ENCODE assay signal across 19 mouse cellular contexts in genomic region chr7:131337502-131338068, GRCm38 (mm10). TPM values are rescaled to one million over a fixed set of nuclear protein-coding genes. Genes with fewer than 3 reads are reported as not detected.
DNase-seq lines count a peak whose midpoint lies in the region; ATAC-seq lines count a peak whose summit lies in the region.
"Had no signal": no experiment of that assay in that cellular context is flagged by ENCODE, and none has a peak within 500 bp of the region (broad histone marks: within the 10 kb centered on the region; RNA-seq: fewer than 3 reads in every experiment).

No protein-coding gene starts in this region.

- H3K9ac ChIP-seq in forebrain, embryonic 15.5 days (replicated peaks) = no peak overlapping the region
- no peak overlapping the region for H3K9ac ChIP-seq in forebrain, embryonic 16.5 days (replicated peaks; ENCODE audit: low read depth, low read length)
- no peak overlapping the region for H3K9ac ChIP-seq in midbrain, embryonic 11.5 days (ENCODE audit: low read length)
- no peak overlapping the region for H3K9ac ChIP-seq in midbrain, embryonic 15.5 days
- H3K9ac ChIP-seq in hindbrain, embryonic 13.5 days = no peak overlapping the region

- WGBS in forebrain, embryonic 15.5 days = 19% methylated on average over 8 of the region's 8 CpGs
- WGBS in forebrain, embryonic 16.5 days = 21% methylated on average over 8 of the region's 8 CpGs
- WGBS in midbrain, embryonic 11.5 days = 55% methylated on average over 8 of the region's 8 CpGs
- 33% methylated on average over 8 of the region's 8 CpGs for WGBS in midbrain, embryonic 15.5 days
- WGBS in hindbrain, embryonic 13.5 days = 39% methylated on average over 8 of the region's 8 CpGs

- no peak overlapping the region for H3K4me3 ChIP-seq in forebrain, embryonic 15.5 days
- no peak overlapping the region for H3K4me3 ChIP-seq in forebrain, embryonic 16.5 days (replicated peaks; ENCODE audit: low read length)
- H3K4me3 ChIP-seq in midbrain, embryonic 11.5 days (ENCODE audit: low read depth, low read length) = no peak overlapping the region
- H3K4me3 ChIP-seq in midbrain, embryonic 15.5 days = no peak overlapping the region
- H3K4me3 ChIP-seq in hindbrain, embryonic 13.5 days = no peak overlapping the region
- H3K4me3 ChIP-seq: layer of hippocampus, adult 2 months; limb, embryonic 10.5 days had no signal

- H3K4me1 ChIP-seq in forebrain, embryonic 15.5 days = peaks cover 6% of the 10 kb centered on the region
- no peaks in the 10 kb centered on the region; the same call in 1 of the 2 replicates for H3K4me1 ChIP-seq in forebrain, embryonic 16.5 days (replicated peaks; ENCODE audit: control insufficient read depth, insufficient read depth, low read length)
- no peaks in the 10 kb centered on the region for H3K4me1 ChIP-seq in midbrain, embryonic 11.5 days (ENCODE audit: control insufficient read depth, insufficient read depth, low read length)
- no peaks in the 10 kb centered on the region for H3K4me1 ChIP-seq in midbrain, embryonic 15.5 days
- H3K4me1 ChIP-seq in hindbrain, embryonic 13.5 days (replicated peaks) = peaks cover 3% of the 10 kb centered on the region; the same call in 1 of the 2 replicates
- H3K4me1 ChIP-seq: limb, embryonic 10.5 days had no signal

- peaks cover 20% of the 10 kb centered on the region for H3K36me3 ChIP-seq in forebrain, embryonic 15.5 days
- H3K36me3 ChIP-seq in forebrain, embryonic 16.5 days (ENCODE audit: control insufficient read depth, insufficient read depth) = 0 out of 2 replicates have a peak, but pooled peaks cover 3% of the 10 kb centered on the region
- H3K36me3 ChIP-seq in midbrain, embryonic 11.5 days (ENCODE audit: control insufficient read depth, insufficient read depth, low read length) = peaks cover 3% of the 10 kb centered on the region
- 0 out of 2 replicates have a peak, but pooled peaks cover 5% of the 10 kb centered on the region for H3K36me3 ChIP-seq in midbrain, embryonic 15.5 days (replicated peaks)
- H3K36me3 ChIP-seq in hindbrain, embryonic 13.5 days = peaks cover 24% of the 10 kb centered on the region

- no peaks in the 10 kb centered on the region for H3K27me3 ChIP-seq in forebrain, embryonic 15.5 days
- no peaks in the 10 kb centered on the region for H3K27me3 ChIP-seq in forebrain, embryonic 16.5 days (replicated peaks; ENCODE audit: control insufficient read depth, insufficient read depth, low read length)
- no peaks in the 10 kb centered on the region for H3K27me3 ChIP-seq in midbrain, embryonic 11.5 days (ENCODE audit: control insufficient read depth, insufficient read depth, low read length)
- no peaks in the 10 kb centered on the region for H3K27me3 ChIP-seq in midbrain, embryonic 15.5 days (replicated peaks)
- no peaks in the 10 kb centered on the region for H3K27me3 ChIP-seq in hindbrain, embryonic 13.5 days
- H3K27me3 ChIP-seq: Patski had no signal

- no peak overlapping the region for H3K4me2 ChIP-seq in forebrain, embryonic 15.5 days (replicated peaks)
- H3K4me2 ChIP-seq in forebrain, embryonic 16.5 days (ENCODE audit: low read length) = no peak overlapping the region
- no peak overlapping the region for H3K4me2 ChIP-seq in midbrain, embryonic 11.5 days
- no peak overlapping the region for H3K4me2 ChIP-seq in midbrain, embryonic 15.5 days
- no peak overlapping the region for H3K4me2 ChIP-seq in hindbrain, embryonic 13.5 days
- H3K4me2 ChIP-seq: liver, embryonic 11.5 days had no signal

- H3K27ac ChIP-seq in forebrain, embryonic 15.5 days (replicated peaks) = 0 out of 2 replicates have a peak overlapping the region, but pooled peaks have one; percentile 27
- no peak overlapping the region for H3K27ac ChIP-seq in forebrain, embryonic 16.5 days (ENCODE audit: low read length)
- H3K27ac ChIP-seq in midbrain, embryonic 11.5 days (ENCODE audit: low read depth, low read length) = no peak overlapping the region
- no peak overlapping the region for H3K27ac ChIP-seq in midbrain, embryonic 15.5 days
- H3K27ac ChIP-seq in hindbrain, embryonic 13.5 days = peak overlapping the region; percentile 30; the same call in 1 of the 2 replicates
- H3K27ac ChIP-seq: layer of hippocampus, adult 2 months; limb, embryonic 10.5 days had no signal

- H3K9me3 ChIP-seq in forebrain, embryonic 15.5 days = no peaks in the 10 kb centered on the region
- no peaks in the 10 kb centered on the region for H3K9me3 ChIP-seq in forebrain, embryonic 16.5 days (ENCODE audit: control insufficient read depth, low read length)
- H3K9me3 ChIP-seq in midbrain, embryonic 11.5 days (ENCODE audit: control insufficient read depth, low read length) = no peaks in the 10 kb centered on the region
- H3K9me3 ChIP-seq in midbrain, embryonic 15.5 days = no peaks in the 10 kb centered on the region
- no peaks in the 10 kb centered on the region for H3K9me3 ChIP-seq in hindbrain, embryonic 13.5 days
- H3K9me3 ChIP-seq: limb, embryonic 10.5 days had no signal

- no peak for ATAC-seq in forebrain, embryonic 15.5 days (replicated peaks)
- ATAC-seq in forebrain, embryonic 16.5 days = no peak
- peak; percentile 69 for ATAC-seq in midbrain, embryonic 11.5 days (ENCODE audit: low FRiP score)
- ATAC-seq in midbrain, embryonic 15.5 days (replicated peaks) = no peak
- ATAC-seq in hindbrain, embryonic 13.5 days (ENCODE audit: low FRiP score) = 0 out of 2 replicates have a peak, but pooled peaks have one; percentile 32
- no peak for ATAC-seq in cerebellum, adult (ENCODE audit: insufficient number of reproducible peaks, low FRiP score, low TSS enrichment)
- ATAC-seq: Patski had no signal

- DNase-seq in midbrain, embryonic 11.5 days (ENCODE audit: low spot score, missing footprints) = peak; percentile 83
- no peak for DNase-seq in thymus, postnatal 10 days (ENCODE audit: low spot score in 2 of 2)
- DNase-seq: adrenal gland, postnatal 36 days; B cell, adult 2 months; cerebellum, adult 9-11 months; gastrocnemius, postnatal 10 days; kidney, adult 18-20 months; kidney, postnatal 10 days; lung, postnatal 14 days had no signal

RNA-seq across cellular contexts. Expression of gene Fam24a, which starts 3.9 kb away (rescaled TPM):
- not detected in 2 replicates for polyA plus RNA-seq in forebrain, embryonic 15.5 days (2015; fragmentation: Nextera tagmentation; extraction: Ambion mirVana)
- polyA plus RNA-seq in forebrain, embryonic 16.5 days (2015; fragmentation: Nextera tagmentation; extraction: Ambion mirVana) = not detected in 2 replicates
- polyA plus RNA-seq in midbrain, embryonic 11.5 days (2014; fragmentation: Nextera tagmentation; extraction: Ambion mirVana) = 0.29 TPM in 1 of 2 replicates, not detected in the other
- polyA plus RNA-seq in midbrain, embryonic 15.5 days (2015; fragmentation: Nextera tagmentation; extraction: Ambion mirVana) = not detected in 2 replicates
- polyA plus RNA-seq in hindbrain, embryonic 13.5 days (2015; fragmentation: Nextera tagmentation; extraction: Ambion mirVana) = not detected in 2 replicates
- polyA plus RNA-seq: heart, embryonic 16.5 days; limb, embryonic 10.5 days; liver, embryonic 11.5 days; Patski had no signal

RNA-seq across cellular contexts. Expression of gene Fam24b, which starts 8.3 kb away (rescaled TPM):
- not detected in 2 replicates for polyA plus RNA-seq in forebrain, embryonic 15.5 days (2015; fragmentation: Nextera tagmentation; extraction: Ambion mirVana)
- not detected in 2 replicates for polyA plus RNA-seq in forebrain, embryonic 16.5 days (2015; fragmentation: Nextera tagmentation; extraction: Ambion mirVana)
- polyA plus RNA-seq in midbrain, embryonic 11.5 days (2014; fragmentation: Nextera tagmentation; extraction: Ambion mirVana) = not detected in 2 replicates
- polyA plus RNA-seq in midbrain, embryonic 15.5 days (2015; fragmentation: Nextera tagmentation; extraction: Ambion mirVana) = not detected in 2 replicates
- polyA plus RNA-seq in hindbrain, embryonic 13.5 days (2015; fragmentation: Nextera tagmentation; extraction: Ambion mirVana) = not detected in 2 replicates
- polyA plus RNA-seq: heart, embryonic 16.5 days; limb, embryonic 10.5 days had no signal

RNA-seq across cellular contexts. Expression of gene Cuzd1, which starts 15.5 kb away (rescaled TPM):
- not detected in 2 replicates for polyA plus RNA-seq in forebrain, embryonic 15.5 days (2015; fragmentation: Nextera tagmentation; extraction: Ambion mirVana)
- not detected in 2 replicates for polyA plus RNA-seq in forebrain, embryonic 16.5 days (2015; fragmentation: Nextera tagmentation; extraction: Ambion mirVana)
- polyA plus RNA-seq in midbrain, embryonic 11.5 days (2014; fragmentation: Nextera tagmentation; extraction: Ambion mirVana) = not detected in 2 replicates
- not detected in 2 replicates for polyA plus RNA-seq in midbrain, embryonic 15.5 days (2015; fragmentation: Nextera tagmentation; extraction: Ambion mirVana)
- not detected in 2 replicates for polyA plus RNA-seq in hindbrain, embryonic 13.5 days (2015; fragmentation: Nextera tagmentation; extraction: Ambion mirVana)
- polyA plus RNA-seq: limb, embryonic 10.5 days; liver, embryonic 11.5 days; Patski had no signal

RNA-seq across cellular contexts. Expression of gene 2310057M21Rik, which starts 25.0 kb away (rescaled TPM):
- polyA plus RNA-seq in forebrain, embryonic 15.5 days (2015; fragmentation: Nextera tagmentation; extraction: Ambion mirVana) = 21.9 and 24.2 TPM in 2 replicates
- 21.2 and 26.1 TPM in 2 replicates for polyA plus RNA-seq in forebrain, embryonic 16.5 days (2015; fragmentation: Nextera tagmentation; extraction: Ambion mirVana)
- 18.6 and 23.9 TPM in 2 replicates for polyA plus RNA-seq in midbrain, embryonic 11.5 days (2014; fragmentation: Nextera tagmentation; extraction: Ambion mirVana)
- 29.1 and 32.0 TPM in 2 replicates for polyA plus RNA-seq in midbrain, embryonic 15.5 days (2015; fragmentation: Nextera tagmentation; extraction: Ambion mirVana)
- 22.9 and 30.0 TPM in 2 replicates for polyA plus RNA-seq in hindbrain, embryonic 13.5 days (2015; fragmentation: Nextera tagmentation; extraction: Ambion mirVana)

RNA-seq across cellular contexts. Expression of gene Pstk, which starts 33.4 kb away (rescaled TPM):
- polyA plus RNA-seq in forebrain, embryonic 15.5 days (2015; fragmentation: Nextera tagmentation; extraction: Ambion mirVana) = 33.7 TPM in 2 replicates
- 35.3 and 38.3 TPM in 2 replicates for polyA plus RNA-seq in forebrain, embryonic 16.5 days (2015; fragmentation: Nextera tagmentation; extraction: Ambion mirVana)
- polyA plus RNA-seq in midbrain, embryonic 11.5 days (2014; fragmentation: Nextera tagmentation; extraction: Ambion mirVana) = 63.8 and 65.6 TPM in 2 replicates
- 50.5 and 50.7 TPM in 2 replicates for polyA plus RNA-seq in midbrain, embryonic 15.5 days (2015; fragmentation: Nextera tagmentation; extraction: Ambion mirVana)
- 42.7 and 46.4 TPM in 2 replicates for polyA plus RNA-seq in hindbrain, embryonic 13.5 days (2015; fragmentation: Nextera tagmentation; extraction: Ambion mirVana)

Comparison
In these comparisons a context has a peak if more than half of its experiments do, and no peak if none do; other contexts are left out.
1. ATAC-seq: peak in midbrain, embryonic 11.5 days (single experiment) and hindbrain, embryonic 13.5 days (single experiment); none in forebrain, embryonic 15.5 days (single experiment), forebrain, embryonic 16.5 days (single experiment), midbrain, embryonic 15.5 days (single experiment) and cerebellum, adult (single experiment).
2. H3K27ac ChIP-seq: peak in forebrain, embryonic 15.5 days (single experiment) and hindbrain, embryonic 13.5 days (single experiment); none in forebrain, embryonic 16.5 days (single experiment), midbrain, embryonic 11.5 days (single experiment) and midbrain, embryonic 15.5 days (single experiment).